Mouse (Mus musculus) heart, adult 2 months (tissue): ENCODE data around the gene Mapre3. TPM values are rescaled to one million over a fixed set of nuclear protein-coding genes. Genes with fewer than 3 reads are reported as not detected.

Experiments used
- DNase-seq, 2 experiments: peaks; one replicate each; pipeline ENCODE4 v3.0.0; 2021
- H3K27ac ChIP-seq: fragments of 200-600 bp; 2 replicates; pipeline ENCODE4 v1.8.1; 2022
- H3K27me3 ChIP-seq: fragments of 200-500 bp; 2 replicates; pipeline ENCODE4 v1.6.1; 2012; ENCODE audit warnings: mild to moderate bottlenecking, low read length, inconsistent platforms, mixed read lengths; ENCODE audit not compliant: control insufficient read depth, insufficient read depth
- H3K36me3 ChIP-seq: fragments of 200-500 bp; 2 replicates; pipeline ENCODE4 v1.6.1; 2012; ENCODE audit warnings: low read length, inconsistent platforms; ENCODE audit not compliant: control insufficient read depth, insufficient read depth
- H3K4me1 ChIP-seq: fragments of 200-500 bp; 2 replicates; pipeline ENCODE4 v1.6.1; 2011; ENCODE audit warnings: low read length; ENCODE audit not compliant: control insufficient read depth, insufficient read depth
- H3K4me3 ChIP-seq: fragments of 200-600 bp; 2 replicates; pipeline ENCODE4 v1.8.1; 2022
- H3K79me2 ChIP-seq: fragments of 200-500 bp; replicated peaks from 2 replicates; pipeline ENCODE4 v1.6.1; 2012; ENCODE audit warnings: mild to moderate bottlenecking, inconsistent platforms, low read length, moderate library complexity, mixed read lengths; ENCODE audit not compliant: control insufficient read depth, insufficient read depth
- H3K9ac ChIP-seq: fragments of 200-500 bp; 2 replicates; pipeline ENCODE4 v1.6.1; 2012; ENCODE audit warnings: low read depth, mild to moderate bottlenecking, control low read depth, inconsistent platforms, low read length, mixed read lengths
- CTCF ChIP-seq: fragments of 200-600 bp; IDR thresholded peaks from 2 replicates; pipeline ENCODE4 v1.8.1; 2022; ENCODE audit warnings: antibody characterized with exemption, mild to moderate bottlenecking, moderate library complexity
- EP300 ChIP-seq: fragments of 200-500 bp; IDR thresholded peaks from 2 replicates; pipeline ENCODE4 v1.6.1; 2011; ENCODE audit warnings: low read depth, low read length, control low read depth; ENCODE audit not compliant: insufficient read depth
- POLR2A ChIP-seq: fragments of 200-500 bp; IDR thresholded peaks from 2 replicates; pipeline ENCODE4 v1.6.1; 2011; ENCODE audit warnings: mild to moderate bottlenecking, low read depth, low read length, control low read depth; ENCODE audit not compliant: insufficient read depth
- WGBS: fragments of 180-500 bp; shearing (Covaris S2); methylation state at CpG from one replicate; pipeline ENCODE4 v1.1.7; 2018; 5-methylcytosine and 5-hydroxymethylcytosine counted together
- intact Hi-C: fragments of 180-260 bp; cut with DNase I; formaldehyde crosslinking; loops from one replicate; pipeline ENCODE4 v1.15.1; 2025
- polyA plus RNA-seq: library from polyadenylated mRNA; depleted of rRNA; stranded (reverse); fragments of >200 nt; gene quantifications from 2 replicates; pipeline ENCODE4 v1.2.3, GENCODE M21; 2012
- total RNA-seq, 2 experiments: library from RNA; stranded (reverse); gene quantifications; 2 replicates each; pipeline ENCODE4 v1.2.3; 2021

The Mapre3 gene
- total and polyA plus RNA-seq, 3 experiments: 36.5 to 52.8 (median 38.2) TPM

DNA sequence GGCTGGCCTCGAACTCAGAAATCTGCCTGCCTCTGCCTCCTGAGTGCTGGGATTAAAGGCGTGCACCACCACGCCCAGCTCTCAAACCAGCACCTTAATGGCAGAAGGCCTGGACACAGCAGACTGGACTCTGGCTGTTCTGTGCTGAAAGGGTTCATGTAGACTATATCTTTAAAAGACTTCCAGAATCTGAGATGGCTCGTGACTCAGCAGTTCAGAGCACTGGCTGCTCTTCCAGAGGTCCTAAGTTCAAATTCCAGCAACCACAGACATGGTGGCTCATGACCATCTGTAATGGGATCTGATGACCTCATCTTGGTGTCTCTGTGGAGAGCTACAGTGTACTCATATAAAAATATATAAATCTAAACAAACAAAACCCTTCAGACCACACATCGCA, 87.4 kb downstream of the Mapre3 start:
- intact Hi-C loops: no loop called here
- WGBS: 88% methylated on average over 5 of the region's 5 CpGs
- Histone ChIP-seq H3K79me2 (no peaks in the 10 kb centered on the region), H3K36me3 (peaks cover 3% of the 10 kb centered on the region; the same call in 1 of the 2 replicates), H3K9ac (no peak overlapping the region), H3K4me3 (no peak overlapping the region), H3K4me1 (peaks cover 2% of the 10 kb centered on the region), H3K27me3 (no peaks in the 10 kb centered on the region), H3K27ac (no peak overlapping the region)
- TF ChIP-seq EP300 (no peak), CTCF (no peak), POLR2A (no peak)
- DNase-seq: no peak

DNA sequence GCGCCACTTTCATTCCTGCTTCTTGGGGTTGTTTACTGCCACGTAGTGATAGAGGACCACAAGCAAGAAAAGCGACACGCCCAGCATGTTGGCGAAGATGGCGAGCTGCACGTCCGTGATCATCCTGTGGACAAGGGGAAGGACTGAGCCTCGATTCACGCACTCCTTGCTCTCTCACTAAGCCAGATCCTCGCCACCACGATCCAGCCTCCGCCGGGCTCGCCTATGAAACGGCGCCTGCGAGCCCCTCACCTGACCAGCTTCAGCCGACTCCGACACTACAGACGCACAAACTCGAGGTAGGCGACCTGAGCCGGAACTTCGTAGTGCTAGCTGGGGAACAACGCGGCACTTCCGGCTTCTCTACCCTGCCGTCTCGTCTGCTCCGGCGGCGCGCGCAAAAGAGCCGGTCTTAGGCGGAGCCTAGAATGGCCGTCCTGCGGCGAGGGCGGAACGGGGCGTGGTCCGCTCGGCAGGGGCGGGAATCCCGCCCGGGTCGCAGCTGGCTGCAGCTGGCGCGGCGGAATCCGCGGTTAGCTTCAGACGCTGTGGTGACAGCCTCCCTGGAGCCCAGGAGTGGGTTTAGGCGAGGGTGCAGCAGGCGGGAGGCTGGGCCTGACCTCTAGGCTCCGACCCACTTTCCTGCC, 93.1 kb downstream of the Mapre3 start, which contains the start of gene Ost4:
Gene Ost4 (minus strand): TSS at position 376 of the 647 bp plus-strand sequence.
- WGBS: under 1% methylated on average over 58 of the region's 58 CpGs
- peak; percentile 99 for DNase-seq
- Histone ChIP-seq H3K27ac (peak within 1 kb of the TSS; percentile 96), H3K9ac (peak within 1 kb of the TSS; percentile 88), H3K36me3 (peaks cover 3% of the 10 kb centered on the region; the same call in 1 of the 2 replicates), H3K27me3 (no peaks in the 10 kb centered on the region), H3K79me2 (no peaks in the 10 kb centered on the region), H3K4me3 (peak within 1 kb of the TSS; percentile 68), H3K4me1 (peaks cover 15% of the 10 kb centered on the region)
- TF ChIP-seq POLR2A: peak; percentile 89
- peak; percentile 79 for TF ChIP-seq EP300
- no peak for TF ChIP-seq CTCF
- intact Hi-C loops: loop anchor here (1.0 to 2.0 kb wide), 2 partner anchors 20 to 39 kb away; partner anchors contain the start of gene Tmem214

DNA sequence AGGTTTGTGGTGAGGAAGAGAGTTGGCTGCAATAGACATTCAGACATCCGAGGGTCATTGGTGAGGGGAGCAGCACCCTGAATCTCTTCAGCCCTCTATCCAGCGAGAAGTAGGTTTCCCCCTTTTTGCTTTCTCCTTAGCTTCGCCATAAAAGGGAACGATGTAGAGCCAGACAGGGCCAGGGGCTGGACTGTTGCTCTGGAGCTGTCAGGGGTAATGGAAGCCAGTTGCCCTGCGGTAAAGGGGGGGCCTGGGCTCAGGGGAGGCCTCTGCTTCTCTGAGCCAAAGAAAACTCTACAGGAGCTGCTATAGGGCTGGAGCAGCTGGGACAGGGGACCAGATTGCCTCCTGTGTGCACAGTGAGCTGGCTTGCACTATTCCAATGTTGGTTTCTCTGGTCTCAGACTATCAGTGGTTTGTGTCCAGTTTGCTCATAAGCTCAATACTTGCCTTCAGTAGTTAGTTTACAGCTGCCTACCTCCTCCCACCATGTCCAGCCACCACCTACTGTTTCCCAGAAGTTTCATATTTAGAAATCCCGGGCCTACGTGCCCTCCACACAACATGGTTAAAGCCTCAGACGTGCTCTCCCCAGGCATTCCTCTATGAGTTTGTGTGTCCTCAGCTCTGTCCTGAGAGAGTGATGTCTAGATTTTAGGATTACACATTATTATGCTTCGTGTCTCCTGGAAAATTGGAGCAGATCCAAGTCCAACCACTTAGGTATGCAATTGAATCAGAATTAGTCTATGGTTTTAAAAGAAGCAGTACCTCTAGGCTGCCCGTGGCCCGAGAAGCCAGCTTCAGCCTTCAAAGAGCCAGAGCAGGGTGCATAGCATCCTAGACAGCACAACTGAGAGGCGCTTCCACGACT, 94.2 kb downstream of the Mapre3 start:
- no peak overlapping the region; the same call in 1 of the 2 replicates for H3K4me3 ChIP-seq
- H3K36me3 ChIP-seq: peaks cover 3% of the 10 kb centered on the region; the same call in 1 of the 2 replicates
- H3K79me2 ChIP-seq: no peaks in the 10 kb centered on the region
- intact Hi-C loops: no loop called here
- H3K27me3 ChIP-seq: no peaks in the 10 kb centered on the region
- peak overlapping the region; percentile 85; the same call in 1 of the 2 replicates for H3K9ac ChIP-seq
- WGBS: 26% methylated on average over 13 of the region's 13 CpGs
- peak; percentile 73 to 80 for DNase-seq
- no peak for TF ChIP-seq EP300
- H3K4me1 ChIP-seq: peaks cover 17% of the 10 kb centered on the region
- H3K27ac ChIP-seq: peak overlapping the region; percentile 96

DNA sequence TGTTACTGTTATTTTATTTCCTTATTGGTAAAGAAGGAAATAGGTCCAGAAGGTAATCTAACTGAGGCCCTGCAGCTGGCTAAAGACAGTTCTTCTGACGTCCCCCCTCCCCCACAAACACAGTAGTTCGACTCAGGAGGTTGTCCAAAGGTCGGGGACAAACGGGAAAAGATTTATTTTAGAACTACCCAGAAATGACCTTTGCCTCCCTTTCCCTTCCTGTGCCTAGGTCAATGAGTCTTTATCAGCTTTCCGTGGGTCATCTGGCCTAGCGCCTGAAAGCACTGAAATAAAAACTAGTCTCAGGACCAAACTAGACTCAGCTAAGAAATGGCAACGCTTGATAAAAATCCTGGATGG, 94.8 kb downstream of the Mapre3 start:
- H3K4me1 ChIP-seq: peaks cover 19% of the 10 kb centered on the region
- peak; percentile 28 to 46 for DNase-seq

DNA sequence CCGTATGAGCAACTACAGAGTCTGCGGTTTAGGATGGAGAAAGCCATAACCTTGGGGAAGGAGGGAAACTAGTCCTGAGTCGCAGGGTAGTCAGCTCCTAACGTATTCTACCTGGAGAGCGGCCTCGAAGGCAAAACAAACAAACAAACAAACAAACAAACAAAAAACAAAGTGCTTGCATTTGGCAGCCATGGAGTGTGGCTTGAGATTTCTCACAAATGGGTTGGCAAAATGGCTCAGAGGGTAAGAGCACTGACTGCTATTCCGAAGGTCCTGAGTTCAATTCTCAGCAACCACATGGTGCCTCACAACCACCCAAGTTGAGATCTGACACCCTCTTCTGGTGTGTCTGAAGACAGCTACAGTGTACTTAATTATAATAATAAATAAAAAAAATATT, 95.4 kb downstream of the Mapre3 start:
- Histone ChIP-seq H3K9ac (no peak overlapping the region), H3K4me3 (no peak overlapping the region), H3K79me2 (no peaks in the 10 kb centered on the region), H3K27ac (peak overlapping the region; percentile 96), H3K36me3 (peaks cover 3% of the 10 kb centered on the region; the same call in 1 of the 2 replicates), H3K27me3 (no peaks in the 10 kb centered on the region), H3K4me1 (peaks cover 23% of the 10 kb centered on the region)
- intact Hi-C loops: no loop called here
- WGBS: 79% methylated on average over 7 of the region's 7 CpGs
- DNase-seq: no peak
- no peak for TF ChIP-seq POLR2A
- TF ChIP-seq CTCF: no peak
- TF ChIP-seq EP300: no peak

More for the DNA sequence above, 94.8 kb downstream of the Mapre3 start:
- peak overlapping the region; percentile 96 for H3K27ac ChIP-seq
- no peaks in the 10 kb centered on the region for H3K79me2 ChIP-seq
- WGBS: 16% methylated on average over 7 of the region's 7 CpGs
- TF ChIP-seq CTCF (no peak), POLR2A (0 out of 2 replicates have a peak, but pooled peaks have one; percentile 17), EP300 (0 out of 2 replicates have a peak, but pooled peaks have one; percentile 34)
- no peak overlapping the region for H3K4me3 ChIP-seq
- no peak overlapping the region for H3K9ac ChIP-seq
- H3K36me3 ChIP-seq: peaks cover 3% of the 10 kb centered on the region; the same call in 1 of the 2 replicates
- intact Hi-C loops: no loop called here
- no peaks in the 10 kb centered on the region for H3K27me3 ChIP-seq

DNA sequence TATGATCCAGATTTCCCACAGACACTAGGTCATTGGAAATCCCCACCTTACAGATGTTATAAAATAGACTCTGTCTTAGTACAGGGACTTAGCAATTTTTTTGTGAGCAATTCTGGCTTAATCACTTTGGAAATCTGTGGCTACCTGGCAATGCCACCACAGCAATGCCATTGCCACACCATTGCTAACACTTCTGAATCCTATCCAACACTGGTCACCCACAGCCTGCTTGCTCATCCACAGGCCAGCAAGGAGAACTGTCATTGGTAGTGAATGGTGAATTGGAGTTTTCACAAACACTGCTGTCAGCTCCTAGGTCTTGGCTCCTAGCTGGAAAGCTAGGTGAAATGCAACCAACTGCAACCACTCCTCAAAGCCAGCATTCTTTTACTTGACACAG, 96.0 kb downstream of the Mapre3 start:
- H3K27ac ChIP-seq: no peak overlapping the region; the same call in 1 of the 2 replicates
- TF ChIP-seq EP300 (no peak), POLR2A (no peak), CTCF (no peak)
- intact Hi-C loops: no loop called here

More for the DNA sequence above, 96.0 kb downstream of the Mapre3 start:
- H3K9ac ChIP-seq: no peak overlapping the region
- H3K79me2 ChIP-seq: no peaks in the 10 kb centered on the region
- no peak overlapping the region for H3K4me3 ChIP-seq
- H3K27me3 ChIP-seq: no peaks in the 10 kb centered on the region
- peaks cover 28% of the 10 kb centered on the region for H3K4me1 ChIP-seq
- H3K36me3 ChIP-seq: peaks cover 3% of the 10 kb centered on the region; the same call in 1 of the 2 replicates
- no peak for DNase-seq
